Mouse (Mus musculus) forebrain, embryonic 14.5 days (tissue): ENCODE measurements around the gene Mrpl49. TPM values are rescaled to one million over a fixed set of nuclear protein-coding genes. Genes with fewer than 3 reads are reported as not detected.

ENCODE experiments used
- ATAC-seq: fragments of 200-750 bp; cut with Nextera tagmentation; 2 replicates; pipeline ENCODE4 v1.8.0; 2017; ENCODE audit warnings: mild to moderate bottlenecking, moderate library complexity
- DNase-seq: peaks from one replicate; pipeline ENCODE4 v3.0.0-alpha.2; 2015; ENCODE audit warnings: low spot score
- H3K27ac ChIP-seq: fragments of 300-500 bp; sonication (generic); 2 replicates; pipeline ENCODE4 v1.5.1; 2014; ENCODE audit warnings: low read depth, mild to moderate bottlenecking, control low read depth, low read length, moderate library complexity
- H3K27me3 ChIP-seq: fragments of 300-500 bp; sonication (generic); replicated peaks from 2 replicates; pipeline ENCODE4 v1.6.1; 2014; ENCODE audit warnings: low read length, control low read depth, mixed read lengths; ENCODE audit not compliant: control insufficient read depth, insufficient read depth
- H3K36me3 ChIP-seq: fragments of 300-500 bp; sonication (generic); 2 replicates; pipeline ENCODE4 v1.6.1; 2014; ENCODE audit warnings: low read length, control low read depth; ENCODE audit not compliant: control insufficient read depth, insufficient read depth
- H3K4me1 ChIP-seq: fragments of 300-500 bp; sonication (generic); 2 replicates; pipeline ENCODE4 v1.6.1; 2014; ENCODE audit warnings: antibody characterized with exemption, low read length, control low read depth; ENCODE audit not compliant: control insufficient read depth, insufficient read depth
- H3K4me2 ChIP-seq: fragments of 300-500 bp; sonication (generic); 2 replicates; pipeline ENCODE4 v1.6.1; 2014; ENCODE audit warnings: mild to moderate bottlenecking, control low read depth, low read length
- H3K4me3 ChIP-seq: fragments of 300-500 bp; sonication (generic); 2 replicates; pipeline ENCODE4 v1.5.1; 2014; ENCODE audit warnings: low read depth, low read length, control low read depth
- H3K9ac ChIP-seq: fragments of 300-500 bp; sonication (generic); 2 replicates; pipeline ENCODE4 v1.6.1; 2014; ENCODE audit warnings: mild to moderate bottlenecking, low read length, control low read depth, moderate library complexity
- H3K9me3 ChIP-seq: fragments of 300-500 bp; sonication (generic); replicated peaks from 2 replicates; pipeline ENCODE4 v1.6.1; 2016; ENCODE audit warnings: low read length, control low read depth, mixed read lengths; ENCODE audit not compliant: control insufficient read depth
- WGBS: fragments of 180-500 bp; shearing (Covaris S2); extraction: QIAGEN DNeasy Blood & Tissue Kit; methylation state at CpG from one replicate; pipeline ENCODE4 v1.1.7; 2014; 5-methylcytosine and 5-hydroxymethylcytosine counted together
- polyA plus RNA-seq: library from polyadenylated mRNA; unstranded; fragments of >200 nt; fragmentation: Nextera tagmentation; extraction: Ambion mirVana; gene quantifications from 2 replicates; pipeline ENCODE4 v1.2.1, GENCODE M21; 2014

Mrpl49 gene
- polyA plus RNA-seq, 1 experiment from 2014 or later = 85.5 TPM

- Histone ChIP-seq H3K4me1 (peaks cover 9% of the 10 kb centered on the region; the same call in 1 of the 2 replicates), H3K9me3 (no peaks in the 10 kb centered on the region), H3K4me3 (no peak overlapping the region), H3K4me2 (no peak overlapping the region), H3K36me3 (peaks cover 44% of the 10 kb centered on the region), H3K27me3 (no peaks in the 10 kb centered on the region), H3K9ac (no peak overlapping the region), H3K27ac (no peak overlapping the region)
- DNase-seq (no peak), ATAC-seq (no peak)
- 93% methylated on average over 10 of the region's 10 CpGs for WGBS
These were observed 12.3 kb upstream of the Mrpl49 start for GRCm38 (mm10) chr19:6069851-6070250.

GRCm38 (mm10) chr19:6068951-6069350 is 11.4 kb upstream of the Mrpl49 start:
- H3K9ac ChIP-seq = no peak overlapping the region
- no peaks in the 10 kb centered on the region for H3K9me3 ChIP-seq
- no peak overlapping the region for H3K4me3 ChIP-seq
- no peak for ATAC-seq
- H3K27me3 ChIP-seq = no peaks in the 10 kb centered on the region
- H3K36me3 ChIP-seq = peaks cover 37% of the 10 kb centered on the region
- H3K4me1 ChIP-seq = peaks cover 9% of the 10 kb centered on the region; the same call in 1 of the 2 replicates
- WGBS = 81% methylated on average over 4 of the region's 4 CpGs
- H3K27ac ChIP-seq = no peak overlapping the region
- H3K4me2 ChIP-seq = no peak overlapping the region
- no peak for DNase-seq

GRCm38 (mm10) chr19:6067724-6068415 is 10.3 kb upstream of the Mrpl49 start, which contains the start of gene Tm7sf2:
Gene Tm7sf2 (minus strand): TSS chr19:6068373.
- H3K27me3 ChIP-seq = no peaks in the 10 kb centered on the region
- peak within 1 kb of the TSS; percentile 93 for H3K4me2 ChIP-seq
- peaks cover 9% of the 10 kb centered on the region; the same call in 1 of the 2 replicates for H3K4me1 ChIP-seq
- H3K27ac ChIP-seq = peak within 1 kb of the TSS; percentile 83
- H3K36me3 ChIP-seq = peaks cover 32% of the 10 kb centered on the region
- ATAC-seq = peak; percentile 93
- WGBS = 10% methylated on average over 30 of the region's 33 CpGs
- no peaks in the 10 kb centered on the region for H3K9me3 ChIP-seq
- peak within 1 kb of the TSS; percentile 77 for H3K9ac ChIP-seq
- DNase-seq = peak; percentile 94
- peak within 1 kb of the TSS; percentile 49 for H3K4me3 ChIP-seq

- Histone ChIP-seq H3K27ac (peak overlapping the region; percentile 83), H3K4me3 (peak overlapping the region; percentile 49), H3K36me3 (peaks cover 29% of the 10 kb centered on the region), H3K9ac (peak overlapping the region; percentile 77), H3K4me1 (peaks cover 14% of the 10 kb centered on the region), H3K9me3 (no peaks in the 10 kb centered on the region), H3K4me2 (peak overlapping the region; percentile 93), H3K27me3 (no peaks in the 10 kb centered on the region)
- ATAC-seq (peak; percentile 77), DNase-seq (peak; percentile 89)
- under 1% methylated on average over 29 of the region's 30 CpGs for WGBS
These were observed 9.6 kb upstream of the Mrpl49 start for GRCm38 (mm10) chr19:6067011-6067723.

GRCm38 (mm10) chr19:6066571-6066970 is 9.0 kb upstream of the Mrpl49 start:
- Histone ChIP-seq H3K4me2 (peak overlapping the region; percentile 93), H3K4me3 (peak overlapping the region; percentile 49), H3K9ac (peak overlapping the region; percentile 77), H3K9me3 (no peaks in the 10 kb centered on the region), H3K27ac (peak overlapping the region; percentile 83), H3K4me1 (peaks cover 18% of the 10 kb centered on the region), H3K36me3 (peaks cover 28% of the 10 kb centered on the region), H3K27me3 (no peaks in the 10 kb centered on the region)
- WGBS = 36% methylated on average over 5 of the region's 5 CpGs
- ATAC-seq = peak; percentile 15
- DNase-seq = peak; percentile 14

GRCm38 (mm10) chr19:6063081-6063480 is 5.5 kb upstream of the Mrpl49 start:
- no peak overlapping the region for H3K27ac ChIP-seq
- H3K9ac ChIP-seq = no peak overlapping the region
- no peak for DNase-seq
- ATAC-seq = no peak
- peaks cover 23% of the 10 kb centered on the region for H3K4me1 ChIP-seq
- no peaks in the 10 kb centered on the region for H3K9me3 ChIP-seq
- no peaks in the 10 kb centered on the region for H3K27me3 ChIP-seq
- H3K36me3 ChIP-seq = peaks cover 15% of the 10 kb centered on the region; the same call in 1 of the 2 replicates
- no peak overlapping the region for H3K4me3 ChIP-seq
- 92% methylated on average over 6 of the region's 6 CpGs for WGBS
- no peak overlapping the region for H3K4me2 ChIP-seq

- ATAC-seq (no peak), DNase-seq (no peak)
- no peak overlapping the region for H3K27ac ChIP-seq
- H3K9me3 ChIP-seq = no peaks in the 10 kb centered on the region
- peaks cover 23% of the 10 kb centered on the region for H3K4me1 ChIP-seq
- peak overlapping the region; percentile 100 for H3K4me2 ChIP-seq
- H3K9ac ChIP-seq = peak overlapping the region; percentile 95; the same call in 1 of the 2 replicates
- no peaks in the 10 kb centered on the region for H3K27me3 ChIP-seq
- H3K36me3 ChIP-seq = peaks cover 15% of the 10 kb centered on the region; the same call in 1 of the 2 replicates
- H3K4me3 ChIP-seq = peak overlapping the region; percentile 82
- 77% methylated on average over 5 of the region's 5 CpGs for WGBS
These were observed 4.8 kb upstream of the Mrpl49 start for GRCm38 (mm10) chr19:6062418-6062817.

GRCm38 (mm10) chr19:6061641-6062302 is 4.2 kb upstream of the Mrpl49 start:
- ATAC-seq (no peak), DNase-seq (peak; percentile 12)
- 2% methylated on average over 44 of the region's 44 CpGs for WGBS
- peaks cover 26% of the 10 kb centered on the region for H3K4me1 ChIP-seq
- H3K4me2 ChIP-seq = peak overlapping the region; percentile 100
- peak overlapping the region; percentile 82 for H3K4me3 ChIP-seq
- H3K9ac ChIP-seq = peak overlapping the region; percentile 95
- no peaks in the 10 kb centered on the region for H3K27me3 ChIP-seq
- H3K27ac ChIP-seq = peak overlapping the region; percentile 92
- H3K36me3 ChIP-seq = peaks cover 15% of the 10 kb centered on the region; the same call in 1 of the 2 replicates
- no peaks in the 10 kb centered on the region for H3K9me3 ChIP-seq
